Mouse (Mus musculus) CH12.LX (cell line): ENCODE measurements at regions not wholly inside any gene's neighbourhood (a gene's known extent, or its start where the extent isn't known, plus 50 kb on each side); places are given as distances from the start of the nearest gene placed in this dataset.

ENCODE experiments used
- DNase-seq: peaks from one replicate; pipeline ENCODE4 v3.0.0-alpha.2; 2013; ENCODE audit errors: extremely low read depth
- H3K27ac ChIP-seq: 2 replicates; pipeline ENCODE4 v1.5.1; 2012; ENCODE audit warnings: low read depth, mild to moderate bottlenecking, control low read depth, moderate library complexity; ENCODE audit not compliant: insufficient read depth
- H3K27me3 ChIP-seq: replicated peaks from 2 replicates; pipeline ENCODE3; 2012; ENCODE audit warnings: inconsistent platforms
- H3K36me3 ChIP-seq, 2 experiments: replicated peaks in 1 of 2; 2 replicates each; pipeline versions ENCODE3 to v1.6.1; 2012; ENCODE audit warnings: inconsistent platforms in 1 of 2, low read length in 1 of 2, mild to moderate bottlenecking in 1 of 2, mixed read lengths in 1 of 2, moderate library complexity in 1 of 2; ENCODE audit not compliant: control insufficient read depth in 1 of 2, insufficient read depth in 1 of 2
- H3K4me1 ChIP-seq, 2 experiments: 2 replicates each; pipeline ENCODE4 v1.6.1; 2012; ENCODE audit warnings: inconsistent platforms in 1 of 2, moderate library complexity in 1 of 2; ENCODE audit not compliant: insufficient read depth in 2 of 2, control insufficient read depth in 1 of 2
- H3K4me2 ChIP-seq: 2 replicates; pipeline ENCODE4 v1.6.1; 2012; ENCODE audit warnings: low read depth, mild to moderate bottlenecking, control low read depth; ENCODE audit not compliant: poor library complexity, insufficient read depth, severe bottlenecking
- H3K4me3 ChIP-seq, 3 experiments: fragments of 150-350 bp in 1 of 3; sonication (generic) in 1 of 3; replicated peaks in 1 of 3; 2 replicates each; pipeline versions ENCODE3 to v1.5.1; 2011 to 2012; ENCODE audit warnings: low read depth in 2 of 3, low read length in 2 of 3, mild to moderate bottlenecking in 2 of 3, moderate library complexity in 2 of 3, control low read depth in 1 of 3, improper control_type of control experiment in 1 of 3, inconsistent platforms in 1 of 3, mixed read lengths in 1 of 3; ENCODE audit not compliant: poor library complexity in 1 of 3
- H3K79me2 ChIP-seq: replicated peaks from 2 replicates; pipeline ENCODE4 v1.6.1; 2012; ENCODE audit warnings: mild to moderate bottlenecking, moderate library complexity; ENCODE audit not compliant: control insufficient read depth, poor library complexity, insufficient read depth, severe bottlenecking; ENCODE audit errors: extremely low read depth
- H3K9ac ChIP-seq: 2 replicates; pipeline ENCODE4 v1.6.1; 2012; ENCODE audit warnings: low read depth, mild to moderate bottlenecking, control low read depth, moderate library complexity; ENCODE audit not compliant: insufficient read depth
- H3K9me3 ChIP-seq: replicated peaks from 2 replicates; pipeline ENCODE3; 2012; ENCODE audit warnings: low read length, inconsistent platforms, mixed read lengths
- BHLHE40 ChIP-seq: IDR thresholded peaks from 2 replicates; pipeline ENCODE4 v1.6.1; 2011; ENCODE audit warnings: mild to moderate bottlenecking, low read depth, low read length, improper control_type of control experiment
- CHD2 ChIP-seq: IDR thresholded peaks from 2 replicates; pipeline ENCODE4 v1.6.1; 2011; ENCODE audit warnings: low read length, improper control_type of control experiment
- ELF1 ChIP-seq: IDR thresholded peaks from 2 replicates; pipeline ENCODE4 v1.6.1; 2014; ENCODE audit warnings: low read depth, mild to moderate bottlenecking, inconsistent platforms, low read length, improper control_type of control experiment
- EP300 ChIP-seq: IDR thresholded peaks from 2 replicates; pipeline ENCODE4 v1.6.1; 2011; ENCODE audit warnings: low read length, improper control_type of control experiment
- GABPA ChIP-seq: IDR thresholded peaks from 2 replicates; pipeline ENCODE4 v1.6.1; 2012; ENCODE audit warnings: low read depth, low read length, improper control_type of control experiment, inconsistent platforms; ENCODE audit not compliant: insufficient replicate concordance
- HCFC1 ChIP-seq: IDR thresholded peaks from 2 replicates; pipeline ENCODE4 v1.6.1; 2012; ENCODE audit warnings: low read depth, mild to moderate bottlenecking, inconsistent platforms, low read length, improper control_type of control experiment
- JUN ChIP-seq: IDR thresholded peaks from 2 replicates; pipeline ENCODE4 v1.6.1; 2011; ENCODE audit warnings: low read depth, mild to moderate bottlenecking, low read length, improper control_type of control experiment, moderate library complexity; ENCODE audit not compliant: insufficient read depth
- JUND ChIP-seq: conservative IDR thresholded peaks from 2 replicates; pipeline ENCODE4 v1.6.1; 2011; ENCODE audit warnings: low read depth, low read length, improper control_type of control experiment
- KAT2A ChIP-seq: IDR thresholded peaks from 2 replicates; pipeline ENCODE4 v1.6.1; 2012; ENCODE audit warnings: low read length, improper control_type of control experiment, inconsistent platforms; ENCODE audit not compliant: insufficient replicate concordance
- MAFK ChIP-seq: IDR thresholded peaks from 2 replicates; pipeline ENCODE4 v1.6.1; 2011; ENCODE audit warnings: low read length, improper control_type of control experiment; ENCODE audit not compliant: insufficient replicate concordance
- MAX ChIP-seq: IDR thresholded peaks from 2 replicates; pipeline ENCODE4 v1.6.1; 2011; ENCODE audit warnings: low read length, improper control_type of control experiment
- MAZ ChIP-seq: IDR thresholded peaks from 2 replicates; pipeline ENCODE4 v1.6.1; 2012; ENCODE audit warnings: low read depth, mild to moderate bottlenecking, inconsistent platforms, low read length, improper control_type of control experiment, moderate library complexity
- MEF2A ChIP-seq: IDR thresholded peaks from 2 replicates; pipeline ENCODE4 v1.6.1; 2014; ENCODE audit warnings: low read depth, mild to moderate bottlenecking, inconsistent platforms, low read length, improper control_type of control experiment, borderline replicate concordance
- MYC ChIP-seq: IDR thresholded peaks from 2 replicates; pipeline ENCODE4 v1.6.1; 2011; ENCODE audit warnings: low read depth, mild to moderate bottlenecking, improper control_type of control experiment, low read length
- NELFE ChIP-seq: IDR thresholded peaks from 2 replicates; pipeline ENCODE4 v1.6.1; 2011; ENCODE audit warnings: low read depth, low read length, improper control_type of control experiment
- NRF1 ChIP-seq: IDR thresholded peaks from 2 replicates; pipeline ENCODE4 v1.6.1; 2014; ENCODE audit warnings: low read depth, mild to moderate bottlenecking, inconsistent platforms, low read length, improper control_type of control experiment, moderate library complexity
- POLR2A ChIP-seq: IDR thresholded peaks from 2 replicates; pipeline ENCODE4 v1.6.1; 2011; ENCODE audit warnings: low read depth, mild to moderate bottlenecking, improper control_type of control experiment, low read length
- SIN3A ChIP-seq: IDR thresholded peaks from 2 replicates; pipeline ENCODE4 v1.6.1; 2012; ENCODE audit warnings: low read length, improper control_type of control experiment, inconsistent platforms
- SMC3 ChIP-seq: IDR thresholded peaks from 2 replicates; pipeline ENCODE4 v1.6.1; 2011; ENCODE audit warnings: low read depth, low read length, improper control_type of control experiment
- TCF12 ChIP-seq: IDR thresholded peaks from 2 replicates; pipeline ENCODE4 v1.6.1; 2014; ENCODE audit warnings: low read depth, mild to moderate bottlenecking, inconsistent platforms, low read length, improper control_type of control experiment
- ZC3H11A ChIP-seq: IDR thresholded peaks from 2 replicates; pipeline ENCODE4 v1.6.1; 2012; ENCODE audit warnings: low read depth, mild to moderate bottlenecking, inconsistent platforms, low read length, improper control_type of control experiment
- ZKSCAN1 ChIP-seq: IDR thresholded peaks from 2 replicates; pipeline ENCODE4 v1.6.1; 2012; ENCODE audit warnings: low read depth, inconsistent platforms, low read length, improper control_type of control experiment, borderline replicate concordance
- ZMIZ1 ChIP-seq: IDR thresholded peaks from 2 replicates; pipeline ENCODE4 v1.6.1; 2012; ENCODE audit warnings: low read depth, mild to moderate bottlenecking, inconsistent platforms, low read length, improper control_type of control experiment
- ZNF384 ChIP-seq: IDR thresholded peaks from 2 replicates; pipeline ENCODE4 v1.6.1; 2012; ENCODE audit warnings: low read depth, low read length, improper control_type of control experiment, inconsistent platforms
- dilution Hi-C: fragments of 300-500 bp; cut with MboI; formaldehyde crosslinking; loops from 2 replicates; pipeline ENCODE4 v1.14.3; 2020; ENCODE audit warnings: low sequenced_read_pairs; ENCODE audit not compliant: extremely low pct_unique_long_range_greater_than_20kb, extremely low pct_ligation_motif_present
- in situ Hi-C: fragments of 300-500 bp; cut with MboI; formaldehyde crosslinking; loops from 3 replicates; pipeline ENCODE4 v1.14.3; 2019; ENCODE audit warnings: low sequenced_read_pairs, low pct_ligation_motif_present, low pct_unique_long_range_greater_than_20kb, mixed read lengths

GRCm38 (mm10) chr11:52567945-52568687 lies 171.9 kb downstream of the 9530068E07Rik start:
- Histone ChIP-seq H3K4me1 (peaks cover 0 to 3% of the 10 kb centered on the region in 2 experiments; a peak in 1 of 4 replicates), H3K36me3 (no peaks in the 10 kb centered on the region), H3K4me3 (no peak overlapping the region), H3K27me3 (peaks cover 75% of the 10 kb centered on the region), H3K4me2 (no peak overlapping the region), H3K9ac (no peak overlapping the region), H3K9me3 (no peaks in the 10 kb centered on the region), H3K27ac (no peak overlapping the region), H3K79me2 (no peaks in the 10 kb centered on the region)
- TF ChIP-seq NRF1: no peak
- TF ChIP-seq ZNF384: no peak
- TF ChIP-seq ELF1: no peak
- no peak for TF ChIP-seq KAT2A
- no peak for TF ChIP-seq NELFE
- TF ChIP-seq TCF12: no peak
- no peak for TF ChIP-seq POLR2A
- no peak for TF ChIP-seq MAX
- TF ChIP-seq ZC3H11A: no peak
- TF ChIP-seq SMC3: no peak
- no peak for TF ChIP-seq SIN3A
- no peak for TF ChIP-seq EP300
- no peak for TF ChIP-seq MEF2A
- no peak for TF ChIP-seq JUN
- TF ChIP-seq MYC: no peak
- TF ChIP-seq JUND: no peak
- no peak for TF ChIP-seq ZKSCAN1
- DNase-seq: no peak
- in situ Hi-C loops: no loop called here
- dilution Hi-C loops: no loop called here

- Histone ChIP-seq H3K36me3 (no peaks in the 10 kb centered on the region), H3K27me3 (peaks cover 75% of the 10 kb centered on the region), H3K4me2 (no peak overlapping the region), H3K9me3 (no peaks in the 10 kb centered on the region), H3K9ac (no peak overlapping the region)
- dilution Hi-C loops (no loop called here), in situ Hi-C loops (no loop called here)
- no peak for DNase-seq
- TF ChIP-seq MAFK (no peak), ZMIZ1 (no peak), GABPA (no peak), HCFC1 (peak; percentile 86), MAZ (no peak), BHLHE40 (no peak), CHD2 (no peak), JUN (no peak)
- TF ChIP-seq, all 38 proteins: peak for 1
- no peak overlapping the region for H3K4me3 ChIP-seq
- no peaks in the 10 kb centered on the region for H3K79me2 ChIP-seq
- H3K27ac ChIP-seq: no peak overlapping the region
- H3K4me1 ChIP-seq: peaks cover 0 to 3% of the 10 kb centered on the region in 2 experiments; a peak in 1 of 4 replicates
Observed at GRCm38 (mm10) chr11:52568794-52569193, 172.6 kb downstream of the 9530068E07Rik start.
